Mouse (Mus musculus): ENCODE measurements around the gene Soga3.

DNA sequence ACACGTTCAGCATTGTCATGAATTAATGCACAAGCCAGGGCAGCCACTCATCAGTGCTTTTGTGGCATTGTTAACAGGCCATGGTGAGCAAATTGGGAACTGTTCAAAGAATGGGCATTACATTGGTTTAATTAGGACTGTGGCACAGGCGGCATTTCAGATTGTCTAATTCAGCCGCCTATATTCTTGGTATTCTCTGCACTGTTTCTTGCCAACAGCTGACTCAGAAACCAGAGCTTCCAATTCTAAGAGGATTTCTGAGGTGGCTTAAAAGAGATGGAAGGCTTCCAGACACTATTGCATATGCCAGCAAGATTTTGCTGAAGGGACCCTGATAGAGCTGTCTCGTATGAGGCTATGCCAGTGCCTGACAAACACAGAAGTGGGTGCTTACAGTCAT, 33.2 kb downstream of the Soga3 start:
- TF ChIP-seq GATA1 (IDR thresholded peaks at IDR 0.05; ENCODE audit: borderline replicate concordance, low read length) (no peak), FLI1 (IDR thresholded peaks at IDR 0.05; ENCODE audit: low read length) (no peak)

Data from megakaryocyte, embryonic 14.5 days (primary cell).